Mouse (Mus musculus): ENCODE data around the gene Tbc1d1. TPM values are rescaled to one million over a fixed set of nuclear protein-coding genes. Genes with fewer than 3 reads are reported as not detected.

Tbc1d1 gene
- polyA plus RNA-seq, 1 experiment from 2014 or later: 11.6 TPM

- no peaks in the 10 kb centered on the region for H3K27me3 ChIP-seq (replicated peaks; ENCODE audit: control insufficient read depth, insufficient read depth, low read length)
- no peaks in the 10 kb centered on the region for H3K4me1 ChIP-seq (ENCODE audit: control insufficient read depth, insufficient read depth, low read length)
- H3K4me2 ChIP-seq (ENCODE audit: low read length): no peak overlapping the region
- no peak for DNase-seq (ENCODE audit: low spot score)
- H3K9ac ChIP-seq (ENCODE audit: low read length): no peak overlapping the region
- ATAC-seq: no peak
- no peak overlapping the region for H3K4me3 ChIP-seq (ENCODE audit: low read depth, low read length)
- H3K27ac ChIP-seq (ENCODE audit: low read depth, low read length): no peak overlapping the region
- 88% methylated on average over 6 of the region's 6 CpGs for WGBS
- H3K9me3 ChIP-seq (replicated peaks; ENCODE audit: control insufficient read depth, low read length): no peaks in the 10 kb centered on the region
- no peaks in the 10 kb centered on the region for H3K36me3 ChIP-seq (ENCODE audit: control insufficient read depth, insufficient read depth, low read length)
Measured at GRCm38 (mm10) chr5:64207800-64208199, 51.7 kb downstream of the Tbc1d1 start.

- ATAC-seq: no peak
Measured at GRCm38 (mm10) chr5:64210817-64211216, 54.7 kb downstream of the Tbc1d1 start.

GRCm38 (mm10) chr5:64211284-64211683 lies 55.2 kb downstream of the Tbc1d1 start:
- no peak for DNase-seq (ENCODE audit: low spot score)
- Histone ChIP-seq H3K27me3 (replicated peaks; ENCODE audit: control insufficient read depth, insufficient read depth, low read length) (no peaks in the 10 kb centered on the region), H3K4me1 (ENCODE audit: control insufficient read depth, insufficient read depth, low read length) (no peaks in the 10 kb centered on the region), H3K4me2 (ENCODE audit: low read length) (no peak overlapping the region), H3K4me3 (ENCODE audit: low read depth, low read length) (no peak overlapping the region), H3K9me3 (replicated peaks; ENCODE audit: control insufficient read depth, low read length) (no peaks in the 10 kb centered on the region), H3K36me3 (ENCODE audit: control insufficient read depth, insufficient read depth, low read length) (no peaks in the 10 kb centered on the region), H3K27ac (ENCODE audit: low read depth, low read length) (no peak overlapping the region), H3K9ac (ENCODE audit: low read length) (no peak overlapping the region)
- 77% methylated on average over 7 of the region's 7 CpGs for WGBS
- ATAC-seq: no peak

More at GRCm38 (mm10) chr5:64210817-64211216, 54.7 kb downstream of the Tbc1d1 start:
- Histone ChIP-seq H3K36me3 (ENCODE audit: control insufficient read depth, insufficient read depth, low read length) (no peaks in the 10 kb centered on the region), H3K4me3 (ENCODE audit: low read depth, low read length) (no peak overlapping the region), H3K9me3 (replicated peaks; ENCODE audit: control insufficient read depth, low read length) (no peaks in the 10 kb centered on the region), H3K4me2 (ENCODE audit: low read length) (no peak overlapping the region), H3K27ac (ENCODE audit: low read depth, low read length) (no peak overlapping the region), H3K9ac (ENCODE audit: low read length) (no peak overlapping the region), H3K4me1 (ENCODE audit: control insufficient read depth, insufficient read depth, low read length) (no peaks in the 10 kb centered on the region), H3K27me3 (replicated peaks; ENCODE audit: control insufficient read depth, insufficient read depth, low read length) (no peaks in the 10 kb centered on the region)
- DNase-seq (ENCODE audit: low spot score): no peak
- WGBS: 89% methylated on average over 4 of the region's 4 CpGs

- Histone ChIP-seq H3K4me1 (ENCODE audit: control insufficient read depth, insufficient read depth, low read length) (no peaks in the 10 kb centered on the region), H3K36me3 (ENCODE audit: control insufficient read depth, insufficient read depth, low read length) (no peaks in the 10 kb centered on the region), H3K9me3 (replicated peaks; ENCODE audit: control insufficient read depth, low read length) (no peaks in the 10 kb centered on the region), H3K27me3 (replicated peaks; ENCODE audit: control insufficient read depth, insufficient read depth, low read length) (no peaks in the 10 kb centered on the region), H3K4me3 (ENCODE audit: low read depth, low read length) (no peak overlapping the region), H3K27ac (ENCODE audit: low read depth, low read length) (no peak overlapping the region), H3K9ac (ENCODE audit: low read length) (no peak overlapping the region), H3K4me2 (ENCODE audit: low read length) (no peak overlapping the region)
- ATAC-seq (no peak), DNase-seq (ENCODE audit: low spot score) (no peak)
- WGBS: 86% methylated on average over 5 of the region's 5 CpGs
Measured at GRCm38 (mm10) chr5:64212206-64212605, 56.1 kb downstream of the Tbc1d1 start.

- no peaks in the 10 kb centered on the region for H3K4me1 ChIP-seq (ENCODE audit: control insufficient read depth, insufficient read depth, low read length)
- H3K36me3 ChIP-seq (ENCODE audit: control insufficient read depth, insufficient read depth, low read length): no peaks in the 10 kb centered on the region
- 95% methylated on average over 3 of the region's 3 CpGs for WGBS
- H3K4me2 ChIP-seq (ENCODE audit: low read length): no peak overlapping the region
- H3K27ac ChIP-seq (ENCODE audit: low read depth, low read length): no peak overlapping the region
- DNase-seq (ENCODE audit: low spot score) (no peak), ATAC-seq (no peak)
- H3K4me3 ChIP-seq (ENCODE audit: low read depth, low read length): no peak overlapping the region
- H3K27me3 ChIP-seq (replicated peaks; ENCODE audit: control insufficient read depth, insufficient read depth, low read length): no peaks in the 10 kb centered on the region
- H3K9me3 ChIP-seq (replicated peaks; ENCODE audit: control insufficient read depth, low read length): no peaks in the 10 kb centered on the region
- no peak overlapping the region for H3K9ac ChIP-seq (ENCODE audit: low read length)
Measured at GRCm38 (mm10) chr5:64212619-64213018, 56.5 kb downstream of the Tbc1d1 start.

GRCm38 (mm10) chr5:64215806-64216205 lies 59.7 kb downstream of the Tbc1d1 start:
- no peaks in the 10 kb centered on the region for H3K36me3 ChIP-seq (ENCODE audit: control insufficient read depth, insufficient read depth, low read length)
- H3K4me1 ChIP-seq (ENCODE audit: control insufficient read depth, insufficient read depth, low read length): no peaks in the 10 kb centered on the region
- H3K9me3 ChIP-seq (replicated peaks; ENCODE audit: control insufficient read depth, low read length): no peaks in the 10 kb centered on the region
- H3K9ac ChIP-seq (ENCODE audit: low read length): no peak overlapping the region
- no peak overlapping the region for H3K4me3 ChIP-seq (ENCODE audit: low read depth, low read length)
- DNase-seq (ENCODE audit: low spot score) (no peak), ATAC-seq (no peak)
- 94% methylated on average over 5 of the region's 5 CpGs for WGBS
- no peak overlapping the region for H3K27ac ChIP-seq (ENCODE audit: low read depth, low read length)
- no peaks in the 10 kb centered on the region for H3K27me3 ChIP-seq (replicated peaks; ENCODE audit: control insufficient read depth, insufficient read depth, low read length)
- H3K4me2 ChIP-seq (ENCODE audit: low read length): no peak overlapping the region

- WGBS: 86% methylated on average over 4 of the region's 4 CpGs
- H3K27me3 ChIP-seq (replicated peaks; ENCODE audit: control insufficient read depth, insufficient read depth, low read length): no peaks in the 10 kb centered on the region
Measured at GRCm38 (mm10) chr5:64216326-64216725, 60.2 kb downstream of the Tbc1d1 start.

GRCm38 (mm10) chr5:64217256-64217655 lies 61.2 kb downstream of the Tbc1d1 start:
- H3K4me1 ChIP-seq (ENCODE audit: control insufficient read depth, insufficient read depth, low read length): no peaks in the 10 kb centered on the region
- no peak overlapping the region for H3K4me2 ChIP-seq (ENCODE audit: low read length)
- no peak overlapping the region for H3K4me3 ChIP-seq (ENCODE audit: low read depth, low read length)
- no peak overlapping the region for H3K27ac ChIP-seq (ENCODE audit: low read depth, low read length)
- H3K36me3 ChIP-seq (ENCODE audit: control insufficient read depth, insufficient read depth, low read length): no peaks in the 10 kb centered on the region
- H3K9me3 ChIP-seq (replicated peaks; ENCODE audit: control insufficient read depth, low read length): no peaks in the 10 kb centered on the region
- ATAC-seq (no peak), DNase-seq (ENCODE audit: low spot score) (no peak)
- no peak overlapping the region for H3K9ac ChIP-seq (ENCODE audit: low read length)
- H3K27me3 ChIP-seq (replicated peaks; ENCODE audit: control insufficient read depth, insufficient read depth, low read length): no peaks in the 10 kb centered on the region
- 92% methylated on average over 8 of the region's 8 CpGs for WGBS

More at GRCm38 (mm10) chr5:64216326-64216725, 60.2 kb downstream of the Tbc1d1 start:
- no peak for ATAC-seq
- Histone ChIP-seq H3K4me3 (ENCODE audit: low read depth, low read length) (no peak overlapping the region), H3K4me2 (ENCODE audit: low read length) (no peak overlapping the region), H3K4me1 (ENCODE audit: control insufficient read depth, insufficient read depth, low read length) (no peaks in the 10 kb centered on the region), H3K9me3 (replicated peaks; ENCODE audit: control insufficient read depth, low read length) (no peaks in the 10 kb centered on the region), H3K9ac (ENCODE audit: low read length) (no peak overlapping the region), H3K36me3 (ENCODE audit: control insufficient read depth, insufficient read depth, low read length) (no peaks in the 10 kb centered on the region), H3K27ac (ENCODE audit: low read depth, low read length) (no peak overlapping the region)
- DNase-seq (ENCODE audit: low spot score): no peak

GRCm38 (mm10) chr5:64217816-64218602 lies 61.9 kb downstream of the Tbc1d1 start:
- ATAC-seq: no peak
- DNase-seq (ENCODE audit: low spot score): no peak

More at GRCm38 (mm10) chr5:64217816-64218602, 61.9 kb downstream of the Tbc1d1 start:
- Histone ChIP-seq H3K36me3 (ENCODE audit: control insufficient read depth, insufficient read depth, low read length) (no peaks in the 10 kb centered on the region), H3K27me3 (replicated peaks; ENCODE audit: control insufficient read depth, insufficient read depth, low read length) (no peaks in the 10 kb centered on the region), H3K4me2 (ENCODE audit: low read length) (no peak overlapping the region), H3K4me3 (ENCODE audit: low read depth, low read length) (no peak overlapping the region), H3K9ac (ENCODE audit: low read length) (no peak overlapping the region), H3K4me1 (ENCODE audit: control insufficient read depth, insufficient read depth, low read length) (no peaks in the 10 kb centered on the region), H3K27ac (ENCODE audit: low read depth, low read length) (no peak overlapping the region), H3K9me3 (replicated peaks; ENCODE audit: control insufficient read depth, low read length) (no peaks in the 10 kb centered on the region)
- 84% methylated on average over 13 of the region's 13 CpGs for WGBS
